Mouse (Mus musculus) heart, postnatal 14 days (tissue): ENCODE data around the gene Abcb6. TPM values are rescaled to one million over a fixed set of nuclear protein-coding genes. Genes with fewer than 3 reads are reported as not detected.

Source experiments
- DNase-seq, 2 experiments: peaks; one replicate each; pipeline ENCODE4 v3.0.0; 2021 to 2022
- intact Hi-C: fragments of 180-260 bp; cut with DNase I; formaldehyde crosslinking; loops from one replicate; pipeline ENCODE4 v1.15.1; 2025
- total RNA-seq, 2 experiments: library from RNA; stranded (reverse); gene quantifications; 2 replicates each; pipeline ENCODE4 v1.2.3; 2021

Gene Abcb6
- total RNA-seq, 2 experiments from 2014 or later, result 25.7 to 26.4 TPM

DNA sequence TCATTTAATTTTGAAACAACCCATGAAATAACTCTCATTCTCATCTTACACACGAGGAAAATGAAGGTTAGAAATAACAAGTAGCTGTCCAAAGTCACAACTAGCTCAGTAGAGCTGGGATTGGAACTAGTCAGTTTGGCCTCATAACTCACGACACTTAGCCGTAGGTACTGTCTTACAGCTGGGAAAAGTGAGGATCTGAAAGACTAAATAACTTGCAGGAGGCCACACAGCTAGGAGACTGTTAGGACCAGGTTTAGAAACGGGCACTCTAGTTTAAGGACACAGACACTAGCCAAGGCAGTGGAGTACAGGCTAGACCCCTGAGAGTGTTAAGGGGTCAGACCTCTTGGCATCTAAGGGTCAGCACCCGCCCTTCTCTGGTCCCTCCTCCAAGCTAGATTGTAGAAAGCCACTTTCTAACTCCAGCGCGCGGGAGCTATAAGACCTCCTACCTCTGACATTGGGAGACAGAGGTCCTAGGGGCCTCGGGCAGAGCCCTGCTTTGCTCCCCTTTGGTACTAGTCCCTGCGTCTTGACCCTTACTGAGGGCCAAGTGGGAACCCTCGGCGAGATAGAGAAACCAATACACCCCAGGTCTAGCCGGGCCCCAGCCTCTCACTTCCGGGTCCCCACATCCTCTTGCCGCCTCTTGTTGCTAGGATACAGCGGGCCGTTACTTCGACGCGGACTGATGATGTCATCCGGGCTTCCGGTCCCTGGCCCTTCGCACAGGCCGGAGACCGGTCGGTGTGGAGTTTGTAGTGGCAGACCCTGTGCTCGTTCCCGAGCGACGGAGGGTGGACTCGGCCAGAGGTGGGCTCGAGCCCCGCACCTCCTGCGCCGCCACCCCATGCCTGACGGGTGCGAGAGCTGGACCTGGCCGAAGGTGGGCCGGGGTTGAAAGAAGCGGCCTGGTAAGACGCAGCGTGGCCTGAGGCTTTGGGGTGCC lies 30.2 kb upstream of the Abcb6 start, which contains the start of the genes Glb1l and Stk16:
Gene Glb1l, minus strand, starts transcription at position 678 of the 952 bp plus-strand sequence.
Gene Stk16, plus strand, starts transcription at position 703 of the 952 bp plus-strand sequence.
- intact Hi-C loops, result loop anchor here (2.0 kb wide), 1 partner anchor 18 kb away; the partner anchor contains the start of genes Ankzf1 and Atg9a
- DNase-seq, result peak; percentile 95 to 98

DNA sequence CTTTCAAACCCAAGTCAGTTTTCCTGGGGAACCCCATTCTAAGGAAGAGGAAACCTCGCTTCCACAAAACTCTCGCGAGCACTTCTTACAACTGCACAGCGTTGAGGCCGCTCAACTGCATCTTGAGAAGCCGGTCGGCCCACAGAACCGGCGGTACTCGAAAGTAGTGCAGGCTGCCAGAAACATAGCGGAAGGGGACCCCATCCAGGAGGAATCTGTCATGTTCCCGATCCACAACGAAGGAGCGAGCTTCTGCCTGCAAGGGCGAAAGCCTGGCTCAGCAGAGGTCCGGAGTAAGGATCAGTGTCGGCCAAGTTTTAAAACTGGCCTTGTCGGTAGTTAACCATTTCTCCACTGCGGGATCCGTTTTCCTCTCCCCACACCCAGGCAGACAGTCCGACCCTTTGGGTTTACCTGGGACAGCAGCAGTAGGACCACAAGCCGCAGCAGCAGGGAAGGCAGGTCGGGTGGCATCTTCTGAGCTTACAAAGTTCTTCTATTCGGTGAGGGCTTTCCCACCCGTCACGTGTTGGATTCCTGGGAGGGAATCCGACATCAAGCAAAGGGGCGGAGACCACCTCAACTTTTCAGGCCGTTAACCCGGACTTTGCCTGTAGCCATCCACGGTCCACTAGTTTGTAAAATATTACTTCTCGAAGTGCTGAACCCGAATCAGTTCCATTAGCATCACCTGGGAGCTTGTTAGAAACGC lies 28.9 kb upstream of the Abcb6 start:
- intact Hi-C loops, result loop anchor here (2.0 kb wide), 1 partner anchor 66 kb away; the partner anchor contains the start of genes Cnppd1 and Retreg2
- peak; percentile 27 to 60 for DNase-seq

DNA sequence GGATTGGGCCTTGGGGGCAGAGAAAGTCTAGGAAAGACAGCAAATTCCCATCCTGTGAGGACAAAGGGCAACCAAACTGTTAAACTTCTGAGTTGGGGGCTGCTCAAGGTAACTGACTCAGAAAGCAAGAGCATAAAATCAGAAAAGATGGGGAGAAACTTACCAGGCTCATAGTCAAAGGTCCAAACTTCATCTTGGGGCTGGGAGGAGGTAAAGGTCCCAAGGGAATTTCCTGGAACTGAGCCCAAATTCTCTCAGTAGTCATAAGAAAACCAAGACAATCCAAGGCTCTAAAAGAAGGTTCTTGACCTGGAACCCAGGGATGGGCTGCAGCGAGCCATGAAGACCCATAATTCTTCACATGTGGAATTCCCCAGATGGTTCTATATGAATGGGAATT lies 21.0 kb upstream of the Abcb6 start:
- intact Hi-C loops, result no loop called here
- DNase-seq, result no peak

DNA sequence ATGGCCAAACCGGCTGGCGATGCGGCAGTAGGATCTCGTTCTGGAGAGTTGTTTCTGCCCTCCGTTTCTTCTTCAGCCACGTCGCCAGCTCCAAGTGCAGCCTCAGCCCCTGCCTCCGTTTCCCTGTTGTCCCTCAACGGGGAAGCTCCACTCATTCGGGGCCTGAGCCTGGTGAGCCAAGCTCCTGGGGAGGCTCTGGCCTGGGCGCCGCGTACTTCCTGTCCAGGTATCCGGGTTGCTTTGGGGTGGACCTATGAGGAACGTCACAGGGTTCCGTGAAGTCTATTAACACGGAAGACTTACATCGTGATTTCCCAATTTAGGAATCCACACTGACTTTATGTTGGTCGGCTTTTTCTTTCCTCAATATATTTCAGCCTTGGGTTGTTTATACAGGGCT lies 12.3 kb upstream of the Abcb6 start:
- intact Hi-C loops, result loop anchor here (2.0 kb wide), 1 partner anchor 18 kb away; the partner anchor contains the start of genes Glb1l and Stk16

DNA sequence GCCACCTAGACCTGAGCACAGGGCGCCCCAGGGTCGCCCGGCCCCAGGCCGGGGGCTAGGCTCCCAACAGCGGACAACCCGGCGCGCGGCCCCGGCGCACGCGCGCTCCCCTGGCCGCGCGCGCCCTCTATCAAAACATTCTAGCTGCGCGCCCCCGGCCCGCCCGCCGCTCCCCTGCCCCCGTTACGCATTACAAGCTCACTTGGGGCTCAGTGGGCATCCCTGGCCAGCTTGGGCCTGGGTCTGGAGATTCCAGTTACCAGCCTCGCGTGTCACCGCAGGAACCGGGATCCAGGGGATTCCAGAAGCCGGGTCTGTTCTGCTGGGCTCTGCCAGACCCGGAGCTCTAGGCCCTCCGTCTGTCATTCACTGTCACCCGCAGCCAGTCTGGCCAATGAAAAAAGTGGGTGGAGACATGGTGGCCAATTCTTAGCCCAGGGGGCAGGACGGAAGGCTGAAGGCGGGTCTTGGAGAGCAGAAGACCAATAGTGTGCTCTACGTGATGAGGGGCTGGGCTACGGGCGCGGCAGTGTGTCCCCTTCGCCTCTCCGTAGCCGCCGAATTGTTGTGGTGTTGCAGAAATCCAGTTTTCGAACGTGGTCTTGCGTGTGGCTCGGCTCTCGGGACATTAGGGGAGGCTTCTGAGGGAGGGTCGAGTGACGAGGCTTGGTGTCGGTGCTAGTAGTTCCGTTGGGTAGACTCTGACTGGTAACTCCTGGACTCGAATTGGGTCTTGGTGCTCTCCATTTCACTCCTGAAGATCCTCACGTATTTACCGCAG lies 11.6 kb upstream of the Abcb6 start, which contains the start of the genes Ankzf1 and Atg9a:
Gene Ankzf1, plus strand, starts transcription at position 530 of the 781 bp plus-strand sequence.
Gene Atg9a, minus strand, starts transcription at position 575 of the 781 bp plus-strand sequence.
- intact Hi-C loops, result loop anchor here (2.0 kb wide), 1 partner anchor 19 kb away; the partner anchor contains the start of genes Glb1l and Stk16

More for the DNA sequence above, 12.3 kb upstream of the Abcb6 start:
- peak; percentile 43 to 50 for DNase-seq

DNA sequence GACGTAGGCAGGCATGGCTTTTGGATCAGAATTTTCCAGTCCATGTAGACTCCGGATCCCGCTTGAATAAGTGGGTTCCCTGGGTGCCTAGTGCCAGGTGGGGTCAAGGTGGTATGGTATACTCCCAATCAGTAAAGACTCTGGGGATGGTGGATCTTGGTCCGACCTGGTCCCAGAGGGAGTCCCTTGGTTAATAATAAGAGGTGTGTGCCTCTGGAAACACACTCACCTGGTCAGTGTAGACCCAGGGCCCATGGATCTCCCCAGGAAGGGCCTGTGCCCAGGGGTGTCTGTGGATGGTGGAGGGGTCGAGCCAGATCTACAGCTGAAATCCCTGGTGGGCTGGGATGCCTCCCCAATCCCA lies 11.0 kb upstream of the Abcb6 start:
- intact Hi-C loops, result no loop called here
- no peak for DNase-seq

More for the DNA sequence above, 11.6 kb upstream of the Abcb6 start, which contains the start of the genes Ankzf1 and Atg9a:
- peak; percentile 91 to 92 for DNase-seq

DNA sequence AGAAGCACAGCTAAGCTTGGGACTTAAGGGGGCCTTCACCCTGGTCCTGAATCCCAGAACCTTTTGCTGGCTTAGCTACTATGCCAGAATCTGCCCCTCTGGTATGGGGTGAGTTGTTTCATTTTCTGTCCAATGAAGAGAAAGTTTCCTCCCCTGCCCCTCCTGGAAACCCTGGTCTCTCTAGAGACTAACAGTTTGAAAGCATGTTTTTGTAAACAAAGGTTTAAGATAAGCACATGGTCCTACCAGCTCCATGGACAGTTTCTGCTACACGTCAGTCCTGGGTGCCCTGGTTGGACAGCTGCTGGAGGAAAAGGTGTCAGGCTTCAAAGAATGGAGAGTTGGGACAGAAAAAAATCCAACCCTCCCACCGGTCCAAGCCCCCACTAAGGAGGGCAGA lies 10.4 kb upstream of the Abcb6 start:
- DNase-seq, result no peak
- intact Hi-C loops, result no loop called here

DNA sequence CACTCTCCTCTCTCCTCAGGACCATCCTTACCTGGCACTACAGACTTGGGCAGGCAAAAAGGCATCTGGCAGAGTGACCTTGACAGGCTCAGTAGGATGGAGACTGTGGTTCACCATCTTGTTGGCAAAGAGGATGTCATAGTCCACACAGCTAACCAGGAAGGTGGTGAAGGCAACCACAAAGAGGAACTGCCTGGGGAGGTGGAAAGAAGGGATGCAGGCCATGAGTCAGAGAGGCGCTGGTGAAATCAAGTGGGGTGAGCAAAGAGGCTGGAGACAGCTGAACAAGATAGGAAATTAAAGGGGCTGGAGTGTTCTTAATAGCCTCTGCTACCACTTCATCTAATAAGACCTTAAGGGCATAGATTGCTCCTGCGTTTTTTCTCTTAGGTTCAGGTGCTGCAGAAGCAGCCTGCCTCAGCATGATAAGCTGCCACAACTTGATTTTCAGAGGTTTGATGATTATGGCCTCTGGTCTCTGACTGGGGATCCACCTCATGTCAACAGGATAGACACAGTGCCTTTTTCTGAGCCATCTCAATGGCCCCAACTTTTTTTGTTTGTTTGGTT lies 7.8 kb upstream of the Abcb6 start:
- intact Hi-C loops, result no loop called here
- no peak for DNase-seq

DNA sequence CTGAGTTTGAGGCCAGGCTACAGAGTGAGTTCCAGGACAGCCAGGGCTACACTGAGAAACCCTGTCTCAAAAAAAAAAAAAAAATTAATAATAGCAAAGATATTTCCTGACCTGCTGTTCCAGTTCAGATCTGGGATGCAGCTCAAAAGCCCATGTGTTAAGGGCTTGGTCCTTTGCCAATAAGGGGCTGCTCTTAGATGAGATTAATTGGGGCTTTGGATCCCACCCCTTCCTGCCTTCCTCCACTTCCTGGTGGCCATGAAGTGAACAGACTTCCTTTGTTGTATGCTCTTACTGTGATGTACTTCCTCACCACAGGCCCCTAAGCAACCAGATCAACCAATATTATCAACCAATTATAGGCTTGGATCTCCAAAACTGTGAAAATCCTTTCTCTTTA lies 6.9 kb upstream of the Abcb6 start:
- intact Hi-C loops, result no loop called here
- DNase-seq, result no peak

DNA sequence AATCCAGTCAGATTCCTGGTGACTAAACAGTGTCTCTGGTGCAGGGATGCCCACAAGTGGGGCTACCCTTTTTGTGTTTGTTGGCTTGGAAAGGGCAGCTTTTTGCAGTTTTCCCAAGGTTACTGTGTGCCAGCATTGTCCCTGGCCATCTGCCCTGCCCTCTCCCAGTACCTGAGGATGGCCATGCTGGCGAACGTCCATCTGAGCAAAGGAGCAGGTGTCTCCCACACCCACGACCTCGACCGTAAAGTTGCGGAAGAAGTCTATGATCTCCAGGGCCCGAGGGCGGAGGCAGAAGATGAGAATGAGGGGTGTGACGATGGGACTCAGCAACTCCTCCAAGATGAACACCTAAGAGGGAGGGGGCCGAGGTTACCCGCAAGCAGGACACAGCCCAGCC lies 5.3 kb upstream of the Abcb6 start:
- intact Hi-C loops, result no loop called here
- DNase-seq, result no peak

DNA sequence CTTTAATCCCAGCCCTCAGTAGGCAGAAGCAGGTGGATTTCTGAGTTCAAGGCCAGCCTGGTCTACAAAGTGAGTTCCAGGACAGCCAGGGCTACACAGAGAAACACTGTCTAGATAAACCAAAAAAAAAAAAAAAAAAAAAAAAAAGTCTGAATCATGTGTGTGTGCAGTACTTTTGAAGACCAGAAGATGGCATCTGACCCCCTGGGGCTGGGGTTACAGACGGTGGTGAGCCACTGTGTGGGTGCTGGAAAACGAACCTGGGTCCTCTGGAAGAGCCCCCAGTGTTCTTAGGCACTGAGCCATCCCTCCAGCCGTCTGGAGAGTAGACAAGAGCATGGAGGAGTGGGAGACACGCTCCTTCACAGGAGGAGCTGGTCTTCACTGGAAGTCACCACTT lies 2.0 kb upstream of the Abcb6 start:
- intact Hi-C loops, result loop anchor here (5.0 kb wide), 1 partner anchor 70 kb away; no protein-coding TSS in a partner anchor
- no peak for DNase-seq

DNA sequence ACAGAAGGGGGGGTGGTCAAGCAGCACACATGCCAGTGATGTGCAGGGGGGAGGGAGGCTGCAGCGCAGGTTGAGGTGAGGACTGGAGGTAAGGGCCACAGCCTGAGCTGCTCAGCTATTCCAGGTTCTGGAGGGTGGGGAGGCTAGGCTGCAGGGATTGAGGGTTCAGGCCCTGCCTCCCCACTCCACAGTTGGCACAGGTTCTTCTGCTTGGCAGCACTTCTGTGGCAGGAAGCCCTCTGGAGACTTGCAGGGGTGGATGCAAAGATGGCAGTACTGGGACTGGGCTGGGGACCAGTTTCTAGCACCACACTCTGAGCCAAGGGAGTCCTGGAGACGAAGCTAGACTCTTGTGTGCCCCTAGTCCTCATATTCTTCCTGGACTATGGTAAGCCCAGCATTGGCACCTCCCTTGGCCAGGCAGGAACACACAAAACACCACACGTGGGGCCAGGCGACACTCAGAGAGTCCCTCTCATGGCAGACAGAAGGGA lies 1.2 kb upstream of the Abcb6 start:
- intact Hi-C loops, result loop anchor here (5.0 kb wide), 1 partner anchor 71 kb away; no protein-coding TSS in a partner anchor
- DNase-seq, result no peak

DNA sequence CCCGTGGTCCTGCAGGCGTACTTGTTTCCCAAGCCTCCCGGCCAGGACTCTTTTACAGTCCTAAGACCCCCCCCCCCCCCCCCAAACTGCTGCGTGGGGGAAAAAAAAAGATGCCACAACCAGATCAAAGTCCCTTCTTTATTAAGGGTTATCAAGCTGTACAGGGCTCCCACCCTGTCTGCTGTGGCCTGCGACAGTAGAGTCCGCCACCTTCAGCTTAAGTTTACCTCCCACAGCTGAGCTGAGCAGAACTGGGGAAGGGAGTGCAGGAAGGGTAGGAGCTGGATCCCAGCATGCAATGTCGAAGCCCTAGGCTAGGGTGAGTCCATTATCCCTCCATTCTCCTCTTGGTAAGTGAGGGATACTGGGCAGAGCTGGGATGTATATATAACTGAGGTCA lies 549 bp upstream of the Abcb6 start:
- DNase-seq, result no peak
- intact Hi-C loops, result loop anchor here (5.0 kb wide), 1 partner anchor 72 kb away; no protein-coding TSS in a partner anchor

DNA sequence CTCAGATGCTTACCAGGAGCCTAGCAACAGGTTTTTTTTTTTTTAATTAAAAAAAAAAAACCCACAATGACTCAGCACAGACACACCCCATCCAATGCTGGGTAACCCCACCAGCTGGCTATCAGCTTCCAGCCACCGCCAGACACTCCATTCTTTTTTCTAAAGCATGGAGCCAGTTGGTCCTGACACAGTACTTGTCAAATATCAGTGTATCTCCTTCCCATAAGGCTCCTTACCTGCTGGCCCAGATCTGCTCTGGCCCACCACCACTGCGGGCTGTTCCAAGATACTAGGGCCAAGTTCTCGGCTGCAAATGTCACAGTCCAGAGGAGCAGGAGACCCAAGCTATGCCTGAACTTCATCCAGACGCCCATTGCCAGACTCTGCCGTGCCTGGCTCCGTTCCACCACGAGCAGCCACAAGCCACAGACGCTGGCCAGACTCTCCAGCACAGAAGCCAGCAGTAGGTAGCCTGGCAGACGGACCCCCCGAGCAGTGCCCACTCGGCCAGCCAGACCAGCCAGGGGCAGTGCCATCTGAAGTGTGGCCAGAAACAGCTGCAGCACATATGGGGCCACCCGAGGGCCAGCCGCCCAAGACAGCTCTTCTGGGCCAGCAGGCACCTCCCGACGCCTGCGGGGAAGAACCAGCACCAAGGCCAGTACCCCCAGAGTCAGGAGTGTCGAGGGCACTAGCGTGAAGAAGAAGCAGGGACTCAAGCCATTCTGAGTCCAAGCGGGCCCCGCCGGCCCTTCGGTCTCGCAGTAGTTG lies 673 bp downstream of the Abcb6 start:
- intact Hi-C loops, result loop anchor here (5.0 kb wide), 1 partner anchor 73 kb away; no protein-coding TSS in a partner anchor

DNA sequence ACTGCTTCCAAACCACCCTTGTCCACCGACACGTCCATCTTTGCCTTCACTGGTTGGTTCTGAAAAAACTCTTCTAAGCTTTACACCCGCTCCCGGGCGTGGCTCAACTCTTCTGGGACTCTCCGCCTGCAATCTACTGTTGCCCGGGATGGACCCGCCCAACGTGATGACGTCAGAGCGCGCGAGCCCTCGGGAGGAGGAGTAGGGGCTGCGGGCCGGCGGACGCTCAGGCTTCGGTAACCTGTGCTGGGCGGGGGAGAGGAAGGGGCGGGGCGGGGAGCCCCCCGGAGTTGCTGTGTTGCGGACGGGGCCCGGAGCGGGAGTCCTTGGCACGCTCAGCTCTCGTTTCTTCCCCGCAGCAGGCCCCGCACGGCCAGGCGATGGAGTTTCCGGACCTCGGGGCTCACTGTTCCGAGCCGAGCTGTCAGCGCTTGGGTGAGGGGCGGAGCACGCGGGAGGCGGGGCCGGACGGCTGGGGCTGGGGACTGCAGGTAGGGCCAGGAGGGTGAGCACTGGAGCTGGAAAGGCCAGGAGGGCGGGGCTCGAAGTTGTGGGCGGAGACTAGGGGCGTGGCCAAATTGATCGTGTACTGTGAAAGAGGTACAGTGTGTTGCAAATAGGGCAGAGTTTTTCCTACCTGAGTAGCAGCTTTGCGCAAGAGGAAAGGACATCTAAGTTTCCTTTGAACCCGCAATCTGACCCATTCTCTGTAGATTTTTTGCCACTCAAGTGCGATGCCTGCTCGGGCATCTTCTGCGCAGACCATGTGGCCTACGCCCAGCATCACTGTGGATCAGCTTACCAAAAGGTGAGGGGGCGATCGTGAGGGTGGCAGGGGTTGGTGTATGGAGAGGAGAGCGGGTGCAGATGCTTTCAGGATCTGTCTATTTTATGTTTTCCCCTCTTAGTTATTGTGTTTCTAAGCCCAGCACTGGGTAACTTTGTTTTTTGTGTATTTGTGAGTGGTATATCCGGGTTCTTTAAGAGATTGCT lies 11.4 kb downstream of the Abcb6 start, which contains the start of gene Zfand2b:
Gene Zfand2b, plus strand, starts transcription at position 175 of the 993 bp plus-strand sequence.
- intact Hi-C loops, result no loop called here
- peak; percentile 96 to 98 for DNase-seq

More for the DNA sequence above, 673 bp downstream of the Abcb6 start:
- peak; percentile 47 to 49 for DNase-seq

DNA sequence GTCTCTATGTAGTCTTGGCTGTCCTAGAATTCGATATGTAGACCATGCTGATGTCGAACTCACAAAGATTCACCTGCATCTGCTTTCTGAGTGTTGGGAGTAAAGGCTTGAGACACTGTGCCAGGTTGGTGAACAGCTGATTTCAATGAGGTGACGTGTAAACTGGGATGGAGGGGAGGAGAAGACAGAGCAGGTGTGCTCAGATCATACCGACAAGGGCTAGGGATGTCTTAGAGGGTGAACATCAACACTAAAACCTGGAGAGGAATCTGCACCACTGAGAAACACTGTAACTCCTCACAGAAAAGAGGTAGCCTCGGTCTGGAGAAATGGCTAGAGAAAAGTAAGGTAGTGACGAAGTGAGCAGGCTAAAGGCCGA lies 12.1 kb downstream of the Abcb6 start:
- intact Hi-C loops, result no loop called here
- no peak for DNase-seq

DNA sequence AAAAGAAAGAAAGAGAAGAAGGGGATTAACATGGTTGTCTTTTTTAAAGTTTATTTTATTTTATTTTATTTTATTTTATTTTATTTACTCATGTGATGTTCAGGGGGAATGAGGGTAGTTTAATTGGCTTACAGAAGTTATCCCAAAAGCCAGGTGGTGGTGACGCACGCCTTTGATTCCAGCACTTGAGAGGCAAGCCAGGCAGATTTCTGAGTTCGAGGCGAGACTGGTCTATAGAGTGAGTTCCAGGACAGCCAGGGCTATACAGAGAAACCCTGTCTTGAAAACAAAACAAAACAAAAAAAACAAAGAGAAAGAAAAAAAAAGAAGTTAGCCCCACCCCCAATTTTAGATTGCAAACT lies 20.0 kb downstream of the Abcb6 start:
- intact Hi-C loops, result no loop called here
- DNase-seq, result no peak
